Mouse (Mus musculus) hindbrain, postnatal 0 days (tissue): Measurements from ENCODE around the gene Upp2. TPM values are rescaled to one million over a fixed set of nuclear protein-coding genes. Genes with fewer than 3 reads are reported as not detected.

Experiments
- ATAC-seq: fragments of 200-750 bp; cut with Nextera tagmentation; 2 replicates; pipeline ENCODE4 v1.8.0; 2017; ENCODE audit warnings: mild to moderate bottlenecking, moderate TSS enrichment, moderate library complexity
- DNase-seq: peaks from one replicate; pipeline ENCODE4 v3.0.0-alpha.2; 2015; ENCODE audit warnings: low spot score
- H3K27ac ChIP-seq: fragments of 300-500 bp; sonication (generic); 2 replicates; pipeline ENCODE4 v1.5.1; 2014; ENCODE audit warnings: mild to moderate bottlenecking
- H3K27me3 ChIP-seq: fragments of 300-500 bp; sonication (generic); 2 replicates; pipeline ENCODE4 v1.6.1; 2014; ENCODE audit warnings: low read length, mixed read lengths; ENCODE audit not compliant: insufficient read depth
- H3K36me3 ChIP-seq: fragments of 300-500 bp; sonication (generic); 2 replicates; pipeline ENCODE4 v1.6.1; 2014; ENCODE audit warnings: low read length, mixed read lengths; ENCODE audit not compliant: insufficient read depth
- H3K4me1 ChIP-seq: fragments of 300-500 bp; sonication (generic); 2 replicates; pipeline ENCODE4 v1.6.1; 2014; ENCODE audit warnings: antibody characterized with exemption, low read length, mixed read lengths; ENCODE audit not compliant: insufficient read depth
- H3K4me2 ChIP-seq: fragments of 300-500 bp; sonication (generic); 2 replicates; pipeline ENCODE4 v1.6.1; 2014; ENCODE audit warnings: low read depth, mild to moderate bottlenecking, low read length, moderate library complexity, mixed read lengths
- H3K4me3 ChIP-seq: fragments of 300-500 bp; sonication (generic); 2 replicates; pipeline ENCODE4 v1.5.1; 2014; ENCODE audit warnings: low read length
- H3K9ac ChIP-seq: fragments of 300-500 bp; sonication (generic); replicated peaks from 2 replicates; pipeline ENCODE4 v1.6.1; 2014; ENCODE audit warnings: mild to moderate bottlenecking, low read length, moderate library complexity, mixed read lengths
- H3K9me3 ChIP-seq: fragments of 300-500 bp; sonication (generic); 2 replicates; pipeline ENCODE4 v1.6.1; 2016; ENCODE audit warnings: low read length, mixed read lengths
- CTCF ChIP-seq: IDR thresholded peaks from 2 replicates; pipeline ENCODE4 v1.5.1; 2016; ENCODE audit warnings: antibody characterized with exemption, control low read depth, low read depth
- WGBS: fragments of 180-500 bp; shearing (Covaris S2); extraction: QIAGEN DNeasy Blood & Tissue Kit; methylation state at CpG from one replicate; pipeline ENCODE4 v1.1.7; 2014; 5-methylcytosine and 5-hydroxymethylcytosine counted together
- polyA plus RNA-seq: library from polyadenylated mRNA; unstranded; fragments of >200 nt; fragmentation: Nextera tagmentation; extraction: Ambion mirVana; gene quantifications from 2 replicates; pipeline ENCODE4 v1.2.1, GENCODE M21; 2015
- total RNA-seq: library from RNA; depleted of rRNA; stranded (reverse); fragments of >200 nt; gene quantifications from 2 replicates; pipeline ENCODE4 v1.2.3, GENCODE M21; 2014; rRNA removed

Upp2 gene
- total and polyA plus RNA-seq, 2 experiments from 2014 or later, result 6.8 to 11.8 TPM

- 86% methylated on average over 20 of the region's 20 CpGs for WGBS
- Histone ChIP-seq H3K4me3 (no peak overlapping the region), H3K27ac (no peak overlapping the region), H3K4me1 (no peaks in the 10 kb centered on the region), H3K9me3 (no peaks in the 10 kb centered on the region), H3K36me3 (no peaks in the 10 kb centered on the region), H3K27me3 (no peaks in the 10 kb centered on the region), H3K9ac (no peak overlapping the region), H3K4me2 (no peak overlapping the region)
- DNase-seq, result no peak
- ATAC-seq, result no peak
- no peak for TF ChIP-seq CTCF
Observed at GRCm38 (mm10) chr2:58832253-58832980, 265.3 kb downstream of the Upp2 start.

- H3K4me1 ChIP-seq, result no peaks in the 10 kb centered on the region
- no peak overlapping the region for H3K27ac ChIP-seq
- TF ChIP-seq CTCF, result no peak
- H3K27me3 ChIP-seq, result no peaks in the 10 kb centered on the region
- H3K9me3 ChIP-seq, result 0 out of 2 replicates have a peak, but pooled peaks cover 2% of the 10 kb centered on the region
- ATAC-seq, result no peak
- no peaks in the 10 kb centered on the region for H3K36me3 ChIP-seq
- 73% methylated on average over 3 of the region's 3 CpGs for WGBS
- H3K4me2 ChIP-seq, result no peak overlapping the region
- H3K9ac ChIP-seq, result no peak overlapping the region
- H3K4me3 ChIP-seq, result no peak overlapping the region
- DNase-seq, result no peak
Observed at GRCm38 (mm10) chr2:58841021-58841420, 273.9 kb downstream of the Upp2 start.

- Histone ChIP-seq H3K27ac (no peak overlapping the region), H3K4me2 (no peak overlapping the region), H3K4me3 (no peak overlapping the region), H3K36me3 (no peaks in the 10 kb centered on the region), H3K4me1 (no peaks in the 10 kb centered on the region), H3K9me3 (0 out of 2 replicates have a peak, but pooled peaks cover 2% of the 10 kb centered on the region), H3K9ac (no peak overlapping the region), H3K27me3 (no peaks in the 10 kb centered on the region)
- no peak for ATAC-seq
- DNase-seq, result no peak
- no peak for TF ChIP-seq CTCF
- 90% methylated on average over 4 of the region's 4 CpGs for whole genome bisulfite sequencing
Observed at GRCm38 (mm10) chr2:58842443-58842842, 275.3 kb downstream of the Upp2 start.

Other genes starting within 250 kb of the Upp2 start
- gene Acvr1c, start 209.4 kb upstream of the Upp2 start, total RNA-seq, result 0.31 and 0.50 TPM in 2 replicates
- 0.23 and 0.59 TPM in 2 replicates for gene Acvr1c, start 209.4 kb upstream of the Upp2 start, polyA plus RNA-seq
- not detected in 2 replicates for gene Gm17409, start 97.2 kb upstream of the Upp2 start, total RNA-seq
- not detected in 2 replicates for gene Gm17409, start 97.2 kb upstream of the Upp2 start, polyA plus RNA-seq
- 11.5 and 12.5 TPM in 2 replicates for gene Acvr1, start 141 bp upstream of the Upp2 start, total RNA-seq
- gene Acvr1, start 141 bp upstream of the Upp2 start, polyA plus RNA-seq, result 4.9 and 5.0 TPM in 2 replicates